Mouse (Mus musculus): Measurements from ENCODE around the gene Tas1r1. TPM values are rescaled to one million over a fixed set of nuclear protein-coding genes. Genes with fewer than 3 reads are reported as not detected.
A peak's percentile ranks its signal among the peaks of the same experiment; 100 is the strongest.

Gene Tas1r1
- polyA plus RNA-seq, 1 experiment from 2014 or later, result 1.5 TPM

DNA sequence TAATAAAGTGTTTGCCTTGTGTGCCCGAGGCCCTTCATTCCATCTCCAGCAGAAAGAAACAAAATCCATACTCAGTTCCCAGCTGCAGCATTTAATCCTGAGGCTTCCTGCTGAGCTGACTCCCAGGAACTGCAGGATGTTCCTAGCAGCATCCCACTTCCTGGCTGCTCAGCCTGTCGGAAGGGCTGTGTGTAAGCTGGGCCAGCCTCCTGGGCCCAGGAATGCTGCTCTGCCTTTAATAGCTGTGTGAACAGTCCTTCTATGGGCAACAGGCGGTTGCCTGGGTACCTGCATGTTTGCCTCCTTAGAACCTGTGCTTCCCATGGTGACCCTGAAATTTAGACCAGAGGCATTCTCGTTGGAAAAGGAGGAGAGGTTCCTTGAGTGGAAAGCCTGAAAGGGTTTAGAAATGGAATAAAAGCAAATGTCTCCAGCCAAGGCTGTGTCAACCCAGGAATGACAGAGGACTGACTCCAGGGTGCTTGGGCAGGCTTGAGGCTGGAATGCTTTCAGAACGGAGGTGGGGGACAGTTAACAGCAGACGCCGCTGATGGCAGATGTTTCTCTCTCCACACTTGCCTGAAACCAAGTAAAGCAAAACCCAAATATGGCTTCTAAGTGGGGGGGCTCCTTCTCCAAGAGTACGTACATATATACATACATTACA is 30.8 kb downstream of the Tas1r1 start:
- H3K27ac ChIP-seq, result no peak overlapping the region
- H3K36me3 ChIP-seq (replicated peaks), result no peaks in the 10 kb centered on the region
- H3K9ac ChIP-seq, result no peak overlapping the region
- peak overlapping the region; percentile 69 for H3K4me3 ChIP-seq
- no peak for ATAC-seq (replicated peaks)
- peaks cover 37% of the 10 kb centered on the region for H3K4me1 ChIP-seq
- no peaks in the 10 kb centered on the region for H3K9me3 ChIP-seq
- H3K27me3 ChIP-seq (replicated peaks), result peaks cover 26% of the 10 kb centered on the region; the same call in 1 of the 2 replicates
- 6% methylated on average over 8 of the region's 8 CpGs for WGBS
- H3K4me2 ChIP-seq, result peak overlapping the region; percentile 98

DNA sequence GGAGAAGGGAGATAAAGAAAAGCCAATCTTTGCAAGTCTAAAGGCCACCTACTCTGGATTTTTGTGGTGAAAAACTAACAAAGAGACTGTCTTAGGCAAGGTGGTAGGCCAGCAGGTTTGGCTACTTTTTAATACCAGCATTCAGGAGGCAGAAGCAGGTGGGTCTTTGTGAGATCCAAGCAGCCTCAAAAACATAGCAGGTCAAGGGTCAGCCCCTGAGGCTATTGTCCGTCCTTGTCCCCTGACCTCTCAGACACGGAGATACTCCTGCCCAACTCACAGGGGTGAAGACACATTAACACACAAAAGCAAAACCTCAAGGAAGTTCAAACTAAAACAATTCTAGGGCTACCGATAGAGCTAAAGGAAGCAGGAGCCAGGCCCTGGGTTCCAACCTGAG is 31.6 kb downstream of the Tas1r1 start:
- H3K27me3 ChIP-seq (replicated peaks), result peaks cover 26% of the 10 kb centered on the region; the same call in 1 of the 2 replicates
- ATAC-seq (replicated peaks), result no peak
- H3K27ac ChIP-seq, result no peak overlapping the region
- WGBS, result 15% methylated on average over 3 of the region's 3 CpGs
- no peaks in the 10 kb centered on the region for H3K36me3 ChIP-seq (replicated peaks)
- no peaks in the 10 kb centered on the region for H3K9me3 ChIP-seq
- no peak overlapping the region for H3K9ac ChIP-seq
- no peak overlapping the region for H3K4me3 ChIP-seq
- no peak overlapping the region for H3K4me2 ChIP-seq
- H3K4me1 ChIP-seq, result peaks cover 37% of the 10 kb centered on the region

DNA sequence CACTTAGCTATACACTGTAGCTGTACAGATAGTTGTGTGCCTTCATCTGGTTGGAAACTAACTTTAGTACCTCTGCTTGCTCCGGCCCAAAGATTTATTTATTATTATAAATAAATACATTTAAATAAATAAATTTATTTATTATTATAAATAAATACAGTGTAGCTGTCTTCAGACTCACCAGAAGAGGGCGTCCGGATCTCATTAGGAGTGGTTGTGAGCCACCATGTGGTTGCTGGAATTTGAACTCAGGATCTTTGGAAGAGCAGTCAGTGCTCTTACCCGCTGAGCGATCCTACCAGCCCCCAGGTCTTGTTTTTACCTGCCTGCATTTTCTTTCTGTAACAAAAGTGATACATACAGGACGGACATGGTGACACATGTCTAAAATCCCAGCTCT is 32.2 kb downstream of the Tas1r1 start:
- no peak overlapping the region for H3K4me3 ChIP-seq
- 81% methylated on average over 6 of the region's 6 CpGs for WGBS
- no peak overlapping the region for H3K27ac ChIP-seq
- H3K4me1 ChIP-seq, result peaks cover 33% of the 10 kb centered on the region
- H3K27me3 ChIP-seq (replicated peaks), result peaks cover 21% of the 10 kb centered on the region; the same call in 1 of the 2 replicates
- no peaks in the 10 kb centered on the region for H3K9me3 ChIP-seq
- no peak for ATAC-seq (replicated peaks)
- H3K36me3 ChIP-seq (replicated peaks), result no peaks in the 10 kb centered on the region
- H3K4me2 ChIP-seq, result no peak overlapping the region
- no peak overlapping the region for H3K9ac ChIP-seq

DNA sequence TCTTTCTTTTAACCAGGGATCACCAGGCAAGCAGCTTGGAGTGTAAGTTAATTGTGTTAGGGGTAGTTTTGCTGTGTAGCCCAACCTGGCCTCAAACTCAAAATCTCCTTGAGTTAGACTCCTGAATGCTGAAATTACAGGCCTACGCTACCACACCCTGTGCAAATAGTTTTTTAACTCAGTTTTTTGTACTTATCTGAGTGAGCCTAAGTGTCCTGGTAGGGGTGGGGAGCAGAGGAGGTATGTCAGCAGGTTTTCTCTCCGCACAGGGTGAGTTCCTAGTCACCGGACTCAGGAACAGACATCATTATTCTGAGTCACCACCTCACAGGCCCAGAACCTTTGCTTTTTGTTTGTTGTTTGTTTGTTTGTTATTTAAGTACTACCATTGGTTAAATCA is 36.3 kb downstream of the Tas1r1 start:
- peaks cover 8% of the 10 kb centered on the region for H3K4me1 ChIP-seq
- WGBS, result 93% methylated on average over 3 of the region's 3 CpGs
- H3K4me3 ChIP-seq, result no peak overlapping the region
- peaks cover 9% of the 10 kb centered on the region; the same call in 1 of the 2 replicates for H3K27me3 ChIP-seq (replicated peaks)
- no peak overlapping the region for H3K27ac ChIP-seq
- ATAC-seq (replicated peaks), result no peak
- H3K4me2 ChIP-seq, result no peak overlapping the region
- no peaks in the 10 kb centered on the region for H3K9me3 ChIP-seq
- H3K36me3 ChIP-seq (replicated peaks), result no peaks in the 10 kb centered on the region
- no peak overlapping the region for H3K9ac ChIP-seq

DNA sequence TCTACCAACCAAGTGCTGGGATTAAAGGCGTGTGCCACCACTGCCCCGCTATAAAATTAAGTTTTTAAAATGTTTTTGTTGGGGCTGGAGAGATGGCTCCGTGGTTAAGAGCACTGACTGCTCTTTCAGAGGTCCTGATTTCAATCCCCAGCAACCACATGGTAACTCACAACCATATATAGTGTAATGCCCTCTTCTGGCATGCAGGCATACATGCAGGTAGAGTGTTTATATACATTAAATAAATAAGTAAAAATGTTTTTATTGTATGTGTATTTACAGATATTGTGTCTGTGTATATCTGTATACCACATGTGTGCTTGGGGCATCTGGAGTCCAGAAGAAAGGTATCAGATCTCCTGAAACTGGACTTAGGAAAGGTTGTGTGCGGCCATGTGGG is 37.0 kb downstream of the Tas1r1 start:
- Histone ChIP-seq H3K9me3 (no peaks in the 10 kb centered on the region), H3K27ac (no peak overlapping the region), H3K36me3 (replicated peaks) (no peaks in the 10 kb centered on the region), H3K4me1 (peaks cover 9% of the 10 kb centered on the region), H3K4me2 (no peak overlapping the region), H3K4me3 (no peak overlapping the region), H3K9ac (no peak overlapping the region), H3K27me3 (replicated peaks) (0 out of 2 replicates have a peak, but pooled peaks cover 2% of the 10 kb centered on the region)
- no peak for ATAC-seq (replicated peaks)
- WGBS, result 57% methylated on average over 4 of the region's 4 CpGs

DNA sequence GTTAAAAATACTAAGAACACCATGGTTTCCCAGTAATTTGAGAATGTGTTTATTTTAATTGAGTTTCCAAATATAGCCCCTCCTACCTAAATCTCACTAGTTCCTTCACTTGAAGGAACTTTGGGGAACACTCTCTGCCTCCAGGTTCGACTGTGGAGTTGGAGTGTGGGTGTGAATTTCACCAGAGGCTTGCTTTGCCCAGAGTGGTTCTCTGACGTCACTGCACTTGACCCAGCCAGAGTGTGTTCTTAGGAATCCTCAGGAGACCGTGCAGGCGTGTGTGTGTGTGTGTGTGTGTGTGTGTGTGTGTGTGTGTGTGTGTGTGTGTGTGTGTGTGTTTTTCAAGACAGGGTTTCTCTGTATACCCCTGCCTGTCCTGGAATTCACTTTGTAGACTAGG is 37.5 kb downstream of the Tas1r1 start:
- no peak overlapping the region for H3K4me3 ChIP-seq
- no peaks in the 10 kb centered on the region for H3K27me3 ChIP-seq (replicated peaks)
- no peak overlapping the region for H3K27ac ChIP-seq
- H3K9ac ChIP-seq, result no peak overlapping the region
- 62% methylated on average over 4 of the region's 4 CpGs for WGBS
- no peak for ATAC-seq (replicated peaks)
- no peak overlapping the region for H3K4me2 ChIP-seq
- no peaks in the 10 kb centered on the region for H3K36me3 ChIP-seq (replicated peaks)
- H3K9me3 ChIP-seq, result no peaks in the 10 kb centered on the region
- H3K4me1 ChIP-seq, result peaks cover 9% of the 10 kb centered on the region

DNA sequence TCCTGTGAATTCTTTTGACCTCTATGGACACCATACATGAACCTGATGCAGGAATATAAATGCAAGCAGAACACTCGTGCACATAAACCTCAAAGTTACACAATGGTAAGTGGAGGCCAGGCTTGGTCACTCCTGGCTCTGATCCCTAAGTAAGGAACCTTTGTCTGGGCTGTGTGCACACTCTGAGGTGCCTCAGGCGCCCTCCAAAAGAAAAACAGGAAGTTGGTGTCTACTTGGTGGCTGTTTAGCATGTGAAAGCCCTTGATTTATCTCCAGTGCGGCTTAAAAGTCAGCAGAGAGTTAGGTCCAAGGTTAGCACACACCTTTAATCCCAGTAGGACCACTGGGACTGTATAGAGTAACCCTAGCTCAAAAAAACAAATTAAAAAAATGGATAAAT is 38.9 kb downstream of the Tas1r1 start:
- Histone ChIP-seq H3K36me3 (replicated peaks) (no peaks in the 10 kb centered on the region), H3K9ac (no peak overlapping the region), H3K27ac (no peak overlapping the region), H3K4me1 (peaks cover 13% of the 10 kb centered on the region), H3K4me2 (no peak overlapping the region), H3K9me3 (no peaks in the 10 kb centered on the region), H3K27me3 (replicated peaks) (no peaks in the 10 kb centered on the region), H3K4me3 (no peak overlapping the region)
- 63% methylated on average over 3 of the region's 3 CpGs for WGBS
- no peak for ATAC-seq (replicated peaks)

DNA sequence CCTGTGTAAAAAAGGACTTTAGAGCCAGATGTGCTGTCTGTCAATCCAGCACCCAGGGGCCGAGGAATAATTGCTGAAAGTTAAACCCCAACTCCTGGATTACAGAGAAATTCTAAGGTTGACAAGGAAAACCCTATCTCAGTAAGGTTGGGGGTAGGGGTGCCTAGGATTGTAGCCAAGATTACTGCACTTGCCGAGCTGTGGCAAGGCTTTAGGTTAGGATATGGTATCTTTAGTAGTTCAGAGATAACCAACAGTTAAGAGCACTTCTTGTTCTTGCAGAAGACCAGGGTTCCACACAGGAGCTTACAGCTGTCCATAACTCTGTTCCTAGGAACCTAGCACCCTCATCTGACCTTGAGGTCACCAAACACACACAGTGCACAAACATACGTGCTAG is 40.7 kb downstream of the Tas1r1 start:
- peak overlapping the region; percentile 95 for H3K4me2 ChIP-seq
- no peak overlapping the region for H3K9ac ChIP-seq
- no peaks in the 10 kb centered on the region for H3K9me3 ChIP-seq
- WGBS, result 81% methylated on average over 3 of the region's 3 CpGs
- H3K27ac ChIP-seq, result no peak overlapping the region
- H3K27me3 ChIP-seq (replicated peaks), result no peaks in the 10 kb centered on the region
- no peak for ATAC-seq (replicated peaks)
- H3K4me3 ChIP-seq, result peak overlapping the region; percentile 97; the same call in 1 of the 2 replicates
- H3K4me1 ChIP-seq, result peaks cover 22% of the 10 kb centered on the region
- H3K36me3 ChIP-seq (replicated peaks), result no peaks in the 10 kb centered on the region

DNA sequence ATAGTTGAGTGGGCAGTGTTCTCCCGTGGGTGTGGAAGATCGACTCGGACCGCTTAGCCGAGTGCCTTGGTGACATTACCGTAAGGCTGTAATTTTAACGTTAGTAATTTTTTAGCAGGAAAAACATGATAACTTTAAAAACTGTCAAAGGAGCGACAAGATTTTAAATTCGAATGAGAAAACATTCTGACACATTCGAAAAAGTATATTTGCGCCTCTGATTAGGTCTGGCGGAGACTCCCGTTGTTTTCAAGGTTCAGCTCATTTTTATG is 41.5 kb downstream of the Tas1r1 start:
- Histone ChIP-seq H3K9me3 (no peaks in the 10 kb centered on the region), H3K36me3 (replicated peaks) (peaks cover 4% of the 10 kb centered on the region; the same call in 1 of the 2 replicates), H3K27ac (peak overlapping the region; percentile 87), H3K27me3 (replicated peaks) (no peaks in the 10 kb centered on the region), H3K4me1 (peaks cover 22% of the 10 kb centered on the region), H3K4me3 (peak overlapping the region; percentile 97), H3K4me2 (peak overlapping the region; percentile 95), H3K9ac (peak overlapping the region; percentile 61)
- no peak for ATAC-seq (replicated peaks)
- 7% methylated on average over 13 of the region's 13 CpGs for WGBS

DNA sequence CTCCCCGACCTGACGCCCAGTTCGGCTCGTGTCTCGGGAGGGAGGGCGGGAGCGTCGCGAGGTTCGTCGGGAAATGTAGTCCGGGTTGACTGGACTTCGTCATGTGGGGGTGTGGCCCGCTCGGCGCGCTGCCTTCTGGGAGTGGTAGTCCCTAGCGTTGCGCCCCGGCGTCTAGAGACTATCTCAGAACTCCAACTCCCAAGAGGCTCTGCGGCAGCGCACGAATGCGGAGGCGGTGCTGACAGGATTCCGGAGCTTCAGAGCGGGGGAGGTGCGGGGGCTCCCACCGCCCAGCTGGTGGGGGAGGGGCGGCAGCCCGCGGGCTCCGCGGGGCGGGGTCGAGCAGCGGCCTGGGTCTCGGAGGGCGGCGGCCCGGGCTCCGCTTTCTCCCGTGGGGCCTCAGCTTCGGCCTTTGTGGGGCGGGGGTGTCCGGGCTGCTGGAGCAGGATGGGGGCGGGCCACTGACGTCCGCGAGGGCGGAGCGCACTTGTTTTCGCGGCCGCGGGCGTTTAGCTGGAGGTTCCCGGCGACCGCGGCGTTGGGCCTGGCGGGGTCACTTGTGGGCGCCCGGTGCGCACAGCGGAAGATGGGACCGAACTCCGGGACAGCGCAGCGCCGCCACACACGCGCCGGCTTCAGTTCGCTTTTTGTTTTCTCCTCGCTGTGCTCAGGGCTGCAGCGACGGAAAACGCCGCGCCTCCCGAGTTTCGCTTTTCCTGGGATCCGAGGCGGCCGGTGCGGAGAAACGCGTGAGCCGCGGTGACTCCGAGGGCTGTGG is 42.0 kb downstream of the Tas1r1 start, which contains the start of gene Phf13:
TSS of gene Phf13 (minus strand) at position 86 of the 778 bp plus-strand sequence.
- Histone ChIP-seq H3K9me3 (no peaks in the 10 kb centered on the region), H3K4me1 (peaks cover 22% of the 10 kb centered on the region), H3K4me3 (peak within 1 kb of the TSS; percentile 97), H3K27me3 (replicated peaks) (no peaks in the 10 kb centered on the region), H3K9ac (peak within 1 kb of the TSS; percentile 78), H3K36me3 (replicated peaks) (peaks cover 9% of the 10 kb centered on the region; the same call in 1 of the 2 replicates), H3K4me2 (peak within 1 kb of the TSS; percentile 95), H3K27ac (peak within 1 kb of the TSS; percentile 87)
- peak; percentile 97 for ATAC-seq (replicated peaks)
- WGBS, result under 1% methylated on average over 88 of the region's 94 CpGs

DNA sequence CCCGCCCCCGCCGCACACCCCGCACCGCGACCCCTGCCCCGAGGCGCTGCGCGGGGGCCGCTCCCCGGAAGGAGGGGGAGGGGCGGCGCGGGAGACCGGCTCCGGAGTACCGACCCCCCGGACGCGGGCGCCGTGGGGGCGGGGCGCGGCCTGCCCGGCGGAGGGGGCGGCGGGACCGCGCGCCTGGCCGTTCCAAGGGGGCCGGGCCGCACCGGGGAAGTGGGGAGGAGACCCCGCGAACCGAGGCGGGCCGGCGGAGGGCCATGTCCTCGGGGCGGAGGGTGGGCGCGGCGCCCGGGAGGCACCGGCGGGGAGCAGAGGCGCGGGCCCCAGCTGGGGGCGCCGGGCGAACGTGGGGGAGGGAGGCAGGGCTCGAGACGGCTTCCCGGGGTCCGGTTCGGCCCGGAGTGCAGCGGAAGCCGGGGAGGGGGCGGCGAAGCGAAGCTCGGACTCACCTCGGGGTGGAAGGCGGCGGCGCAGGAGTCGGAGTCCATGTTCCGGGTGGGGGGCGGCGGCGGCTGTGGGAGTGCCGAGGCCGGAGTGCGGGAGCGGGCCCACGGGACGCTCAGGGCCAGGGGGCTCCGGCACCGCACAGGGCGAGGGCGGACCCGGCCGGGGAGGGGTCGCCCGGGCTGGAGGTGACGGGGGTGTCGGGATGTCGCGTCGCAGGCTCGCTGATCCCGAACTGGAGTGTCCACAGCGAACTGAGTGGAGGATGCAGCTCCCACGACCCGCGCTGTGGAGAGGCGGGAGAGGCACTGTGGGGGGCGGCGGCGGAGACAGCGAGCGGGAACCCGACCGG is 42.8 kb downstream of the Tas1r1 start:
- peak; percentile 78 for ATAC-seq (replicated peaks)
- Histone ChIP-seq H3K4me3 (peak overlapping the region; percentile 97), H3K4me2 (peak overlapping the region; percentile 95), H3K9me3 (no peaks in the 10 kb centered on the region), H3K27me3 (replicated peaks) (no peaks in the 10 kb centered on the region), H3K27ac (peak overlapping the region; percentile 72), H3K9ac (peak overlapping the region; percentile 78), H3K36me3 (replicated peaks) (peaks cover 12% of the 10 kb centered on the region; the same call in 1 of the 2 replicates), H3K4me1 (peaks cover 22% of the 10 kb centered on the region)
- 1% methylated on average over 75 of the region's 111 CpGs for WGBS

Data from midbrain, embryonic 15.5 days (tissue).